Mouse (Mus musculus): Measurements from ENCODE around the gene Tmem59l. TPM values are rescaled to one million over a fixed set of nuclear protein-coding genes. Genes with fewer than 3 reads are reported as not detected.

Tmem59l gene
- polyA plus RNA-seq, 1 experiment, result not detected

DNA sequence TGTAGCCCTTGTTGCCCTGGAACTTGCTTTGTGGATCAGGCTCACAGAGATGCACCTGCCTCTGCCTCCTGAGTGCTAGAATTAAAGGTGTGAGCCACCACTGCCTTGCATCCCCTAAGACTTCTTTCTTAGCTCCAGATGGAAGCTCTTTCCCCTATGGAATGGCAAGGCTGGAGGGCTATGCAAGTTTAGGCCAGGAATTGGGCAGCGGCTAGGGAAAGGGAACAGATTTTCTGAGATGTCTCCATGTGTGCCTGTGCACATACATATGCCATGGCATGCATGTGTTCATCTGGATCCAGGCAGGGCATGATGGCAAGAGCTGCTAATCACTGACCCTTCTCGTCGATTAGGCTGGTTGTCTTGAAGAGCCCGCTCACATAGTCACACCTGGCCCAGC lies 21.5 kb downstream of the Tmem59l start:
- H3K4me1 ChIP-seq (ENCODE audit: control insufficient read depth, insufficient read depth, low read length), result peaks cover 3% of the 10 kb centered on the region; the same call in 1 of the 2 replicates
- no peak overlapping the region for H3K4me3 ChIP-seq (ENCODE audit: insufficient read depth, low read length)
- H3K27ac ChIP-seq (ENCODE audit: insufficient read depth, low read depth, low read length), result no peak overlapping the region
- TF ChIP-seq POLR2A (IDR thresholded peaks at IDR 0.05; ENCODE audit: borderline replicate concordance, low read depth, low read length) (no peak), CTCF (IDR thresholded peaks at IDR 0.05; ENCODE audit: low read depth, low read length) (no peak)

GRCm38 (mm10) chr8:70464162-70464561 lies 23.0 kb downstream of the Tmem59l start:
- no peak for TF ChIP-seq POLR2A (IDR thresholded peaks at IDR 0.05; ENCODE audit: borderline replicate concordance, low read depth, low read length)
- TF ChIP-seq CTCF (IDR thresholded peaks at IDR 0.05; ENCODE audit: low read depth, low read length), result no peak
- Histone ChIP-seq H3K27ac (ENCODE audit: insufficient read depth, low read depth, low read length) (no peak overlapping the region), H3K4me3 (ENCODE audit: insufficient read depth, low read length) (no peak overlapping the region), H3K4me1 (ENCODE audit: control insufficient read depth, insufficient read depth, low read length) (peaks cover 3% of the 10 kb centered on the region; the same call in 1 of the 2 replicates)

DNA sequence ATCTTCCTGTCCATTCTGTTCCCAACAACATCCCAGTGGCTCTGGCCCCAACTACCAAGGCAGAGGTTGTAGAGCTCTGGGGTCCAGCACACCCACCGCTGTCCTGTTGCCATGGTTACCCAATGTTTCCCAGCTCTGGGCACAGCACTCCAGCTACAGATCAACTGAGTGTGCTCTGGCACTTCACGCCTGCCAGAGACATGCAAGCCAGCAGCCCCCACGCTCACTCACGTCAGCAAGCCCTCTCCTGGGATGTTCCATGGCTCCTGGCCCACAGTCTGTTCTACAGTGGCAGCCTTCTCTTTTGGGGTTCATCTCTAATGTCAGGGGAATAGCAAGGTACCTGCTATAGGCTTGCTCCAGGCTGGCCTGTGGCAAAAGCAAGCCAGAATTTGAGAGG lies 23.9 kb downstream of the Tmem59l start:
- TF ChIP-seq CTCF (IDR thresholded peaks at IDR 0.05; ENCODE audit: low read depth, low read length) (no peak), POLR2A (IDR thresholded peaks at IDR 0.05; ENCODE audit: borderline replicate concordance, low read depth, low read length) (no peak)
- H3K4me3 ChIP-seq (ENCODE audit: insufficient read depth, low read length), result no peak overlapping the region
- no peak overlapping the region for H3K27ac ChIP-seq (ENCODE audit: insufficient read depth, low read depth, low read length)
- H3K4me1 ChIP-seq (ENCODE audit: control insufficient read depth, insufficient read depth, low read length), result peaks cover 3% of the 10 kb centered on the region; the same call in 1 of the 2 replicates

GRCm38 (mm10) chr8:70462516-70462813 lies 24.7 kb downstream of the Tmem59l start:
- Histone ChIP-seq H3K4me1 (ENCODE audit: control insufficient read depth, insufficient read depth, low read length) (peaks cover 3% of the 10 kb centered on the region; the same call in 1 of the 2 replicates), H3K4me3 (ENCODE audit: insufficient read depth, low read length) (no peak overlapping the region), H3K27ac (ENCODE audit: insufficient read depth, low read depth, low read length) (no peak overlapping the region)
- no peak for TF ChIP-seq POLR2A (IDR thresholded peaks at IDR 0.05; ENCODE audit: borderline replicate concordance, low read depth, low read length)
- no peak for TF ChIP-seq CTCF (IDR thresholded peaks at IDR 0.05; ENCODE audit: low read depth, low read length)

- H3K4me3 ChIP-seq (ENCODE audit: insufficient read depth, low read length), result no peak overlapping the region
- H3K4me1 ChIP-seq (ENCODE audit: control insufficient read depth, insufficient read depth, low read length), result peaks cover 3% of the 10 kb centered on the region; the same call in 1 of the 2 replicates
- H3K27ac ChIP-seq (ENCODE audit: insufficient read depth, low read depth, low read length), result no peak overlapping the region
- TF ChIP-seq POLR2A (IDR thresholded peaks at IDR 0.05; ENCODE audit: borderline replicate concordance, low read depth, low read length) (no peak), CTCF (IDR thresholded peaks at IDR 0.05; ENCODE audit: low read depth, low read length) (no peak)
These were observed 25.2 kb downstream of the Tmem59l start for GRCm38 (mm10) chr8:70461765-70462515.

GRCm38 (mm10) chr8:70460606-70461005 lies 26.6 kb downstream of the Tmem59l start:
- H3K4me1 ChIP-seq (ENCODE audit: control insufficient read depth, insufficient read depth, low read length), result peaks cover 3% of the 10 kb centered on the region; the same call in 1 of the 2 replicates
- no peak overlapping the region for H3K27ac ChIP-seq (ENCODE audit: insufficient read depth, low read depth, low read length)
- TF ChIP-seq CTCF (IDR thresholded peaks at IDR 0.05; ENCODE audit: low read depth, low read length) (no peak), POLR2A (IDR thresholded peaks at IDR 0.05; ENCODE audit: borderline replicate concordance, low read depth, low read length) (no peak)
- no peak overlapping the region for H3K4me3 ChIP-seq (ENCODE audit: insufficient read depth, low read length)

DNA sequence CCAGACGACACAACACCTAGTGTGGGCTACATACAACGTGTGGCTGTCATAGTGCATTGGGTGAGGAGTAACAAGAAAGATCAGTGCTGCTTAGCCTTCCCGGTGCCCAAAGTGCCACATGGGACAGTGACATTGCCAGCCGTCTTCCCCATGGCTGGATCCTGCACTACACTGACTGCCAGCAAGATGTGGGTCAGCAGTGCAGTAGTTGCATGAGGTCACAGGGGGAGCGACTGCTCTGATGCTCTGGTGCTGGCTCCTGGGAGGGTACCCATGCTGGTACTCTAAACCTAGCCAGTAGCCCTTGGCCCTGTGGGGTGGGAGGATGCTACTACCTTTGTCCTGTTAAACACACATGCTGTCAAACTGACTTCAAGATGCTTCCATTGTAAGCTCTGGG lies 27.0 kb downstream of the Tmem59l start:
- TF ChIP-seq POLR2A (IDR thresholded peaks at IDR 0.05; ENCODE audit: borderline replicate concordance, low read depth, low read length) (no peak), CTCF (IDR thresholded peaks at IDR 0.05; ENCODE audit: low read depth, low read length) (no peak)
- peaks cover 3% of the 10 kb centered on the region; the same call in 1 of the 2 replicates for H3K4me1 ChIP-seq (ENCODE audit: control insufficient read depth, insufficient read depth, low read length)
- H3K27ac ChIP-seq (ENCODE audit: insufficient read depth, low read depth, low read length), result no peak overlapping the region
- H3K4me3 ChIP-seq (ENCODE audit: insufficient read depth, low read length), result no peak overlapping the region

- Histone ChIP-seq H3K4me3 (ENCODE audit: insufficient read depth, low read length) (no peak overlapping the region), H3K27ac (ENCODE audit: insufficient read depth, low read depth, low read length) (no peak overlapping the region), H3K4me1 (ENCODE audit: control insufficient read depth, insufficient read depth, low read length) (peaks cover 3% of the 10 kb centered on the region; the same call in 1 of the 2 replicates)
- TF ChIP-seq POLR2A (IDR thresholded peaks at IDR 0.05; ENCODE audit: borderline replicate concordance, low read depth, low read length) (no peak), CTCF (IDR thresholded peaks at IDR 0.05; ENCODE audit: low read depth, low read length) (no peak)
These were observed 27.5 kb downstream of the Tmem59l start for GRCm38 (mm10) chr8:70459636-70460035.

DNA sequence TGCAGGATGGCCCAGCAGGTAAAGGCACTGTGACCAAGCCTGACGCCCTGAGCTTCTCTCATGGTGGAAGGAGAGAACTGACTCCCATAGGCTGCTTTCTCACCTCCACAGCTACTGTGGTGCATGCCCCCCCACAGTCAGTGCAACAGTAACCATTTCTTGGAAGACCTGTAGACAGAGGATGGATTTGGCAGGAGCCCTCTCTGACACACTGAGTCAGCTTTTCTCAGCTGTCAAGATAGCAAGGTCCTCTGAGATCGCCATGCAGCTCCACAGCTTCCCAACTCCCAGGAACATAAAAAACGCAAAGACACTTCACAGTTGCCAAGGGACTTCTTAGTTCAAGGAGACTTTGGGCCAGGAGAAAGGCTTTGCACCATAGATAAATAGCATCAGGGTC lies 28.7 kb downstream of the Tmem59l start:
- H3K4me1 ChIP-seq (ENCODE audit: control insufficient read depth, insufficient read depth, low read length), result peaks cover 3% of the 10 kb centered on the region; the same call in 1 of the 2 replicates
- no peak overlapping the region for H3K27ac ChIP-seq (ENCODE audit: insufficient read depth, low read depth, low read length)
- H3K4me3 ChIP-seq (ENCODE audit: insufficient read depth, low read length), result no peak overlapping the region
- TF ChIP-seq CTCF (IDR thresholded peaks at IDR 0.05; ENCODE audit: low read depth, low read length) (no peak), POLR2A (IDR thresholded peaks at IDR 0.05; ENCODE audit: borderline replicate concordance, low read depth, low read length) (no peak)

DNA sequence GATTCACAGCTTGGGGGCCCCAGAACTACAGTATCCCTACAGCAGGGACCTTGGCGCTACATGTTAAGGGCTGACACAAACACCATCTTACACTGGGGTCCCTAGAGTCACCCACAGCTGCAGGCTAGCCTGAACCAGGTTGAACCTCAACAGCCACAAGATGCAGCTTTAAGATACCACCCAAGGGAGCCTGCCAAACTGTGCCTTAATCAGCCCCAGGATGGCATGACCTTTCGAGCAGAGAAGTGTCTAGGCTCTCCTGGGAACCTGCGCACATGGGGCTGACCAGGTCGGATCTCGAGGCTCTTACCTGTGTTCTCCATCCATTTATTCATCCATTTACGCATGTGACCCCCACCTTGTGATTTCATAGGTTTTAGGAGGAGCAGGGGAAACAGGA lies 29.3 kb downstream of the Tmem59l start:
- H3K4me3 ChIP-seq (ENCODE audit: insufficient read depth, low read length), result no peak overlapping the region
- H3K27ac ChIP-seq (ENCODE audit: insufficient read depth, low read depth, low read length), result no peak overlapping the region
- H3K4me1 ChIP-seq (ENCODE audit: control insufficient read depth, insufficient read depth, low read length), result peaks cover 3% of the 10 kb centered on the region; the same call in 1 of the 2 replicates
- no peak for TF ChIP-seq CTCF (IDR thresholded peaks at IDR 0.05; ENCODE audit: low read depth, low read length)
- no peak for TF ChIP-seq POLR2A (IDR thresholded peaks at IDR 0.05; ENCODE audit: borderline replicate concordance, low read depth, low read length)

Data from bone marrow macrophage, adult 2 months (primary cell).